Mouse (Mus musculus) stomach, embryonic 14.5 days (tissue): ENCODE measurements at regions not wholly inside any gene's neighbourhood (a gene's known extent, or its start where the extent isn't known, plus 50 kb on each side); places are given as distances from the start of the nearest gene placed in this dataset.

Experiments used
- ATAC-seq: fragments of 200-750 bp; cut with Nextera tagmentation; 2 replicates; pipeline ENCODE4 v1.8.0; 2017; ENCODE audit warnings: low read depth, moderate TSS enrichment; ENCODE audit not compliant: insufficient number of reproducible peaks, insufficient read depth, low FRiP score
- H3K27ac ChIP-seq: fragments of 300-500 bp; sonication (generic); 2 replicates; pipeline ENCODE4 v1.5.1; 2014; ENCODE audit warnings: mild to moderate bottlenecking, low read length, moderate library complexity, mixed read lengths
- H3K27me3 ChIP-seq: fragments of 300-500 bp; sonication (generic); 2 replicates; pipeline ENCODE4 v1.6.1; 2014; ENCODE audit warnings: low read length, control low read depth, mixed read lengths; ENCODE audit not compliant: control insufficient read depth, insufficient read depth
- H3K36me3 ChIP-seq: fragments of 300-500 bp; sonication (generic); 2 replicates; pipeline ENCODE4 v1.6.1; 2014; ENCODE audit warnings: mild to moderate bottlenecking, control low read depth, low read length, moderate library complexity, mixed read lengths; ENCODE audit not compliant: control insufficient read depth, insufficient read depth
- H3K4me1 ChIP-seq: fragments of 300-500 bp; sonication (generic); 2 replicates; pipeline ENCODE4 v1.6.1; 2014; ENCODE audit warnings: low read length, control low read depth, mixed read lengths; ENCODE audit not compliant: control insufficient read depth, insufficient read depth
- H3K4me2 ChIP-seq: fragments of 300-500 bp; sonication (generic); replicated peaks from 2 replicates; pipeline ENCODE4 v1.6.1; 2014; ENCODE audit warnings: low read depth, low read length, control low read depth
- H3K4me3 ChIP-seq: fragments of 300-500 bp; sonication (generic); 2 replicates; pipeline ENCODE4 v1.5.1; 2014; ENCODE audit warnings: low read depth, low read length, control low read depth
- H3K9ac ChIP-seq: fragments of 300-500 bp; sonication (generic); replicated peaks from 2 replicates; pipeline ENCODE4 v1.6.1; 2014; ENCODE audit warnings: low read depth, mild to moderate bottlenecking, control low read depth, low read length, moderate library complexity, mixed read lengths
- H3K9me3 ChIP-seq: fragments of 300-500 bp; sonication (generic); 2 replicates; pipeline ENCODE4 v1.6.1; 2016; ENCODE audit warnings: low read depth, low read length, control low read depth; ENCODE audit not compliant: control insufficient read depth
- WGBS: fragments of 180-500 bp; shearing (Covaris S2); extraction: QIAGEN DNeasy Blood & Tissue Kit; methylation state at CpG from one replicate; pipeline ENCODE4 v1.1.7; 2014; 5-methylcytosine and 5-hydroxymethylcytosine counted together

DNA sequence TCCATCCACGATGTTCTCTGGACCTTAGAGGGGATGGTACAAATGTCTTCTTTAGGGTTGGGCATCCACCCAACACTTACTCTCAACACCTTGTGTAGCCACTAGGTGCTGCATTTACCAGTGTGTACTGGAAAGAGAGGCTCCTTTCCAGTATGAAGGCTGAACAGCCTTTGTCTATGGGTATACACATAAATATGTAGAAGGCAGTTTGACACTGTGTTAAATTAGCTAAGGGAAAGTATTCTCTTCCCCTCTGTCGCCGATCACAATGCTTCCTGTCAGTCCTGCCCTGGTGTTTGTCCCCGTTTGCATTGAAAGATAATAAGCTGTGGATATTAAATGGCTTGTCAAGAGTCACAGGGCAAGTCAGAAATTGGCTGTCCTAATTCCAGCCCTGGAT is 104.0 kb upstream of the Ddit4l start:
- Histone ChIP-seq H3K27me3 (no peaks in the 10 kb centered on the region), H3K4me1 (no peaks in the 10 kb centered on the region), H3K36me3 (no peaks in the 10 kb centered on the region), H3K4me2 (no peak overlapping the region), H3K4me3 (no peak overlapping the region), H3K9ac (no peak overlapping the region), H3K9me3 (no peaks in the 10 kb centered on the region), H3K27ac (no peak overlapping the region)
- no peak for ATAC-seq
- WGBS: 59% methylated on average over 4 of the region's 4 CpGs

- no peaks in the 10 kb centered on the region for H3K9me3 ChIP-seq
- H3K4me3 ChIP-seq: no peak overlapping the region
- no peak for ATAC-seq
- H3K27ac ChIP-seq: no peak overlapping the region
- no peak overlapping the region for H3K9ac ChIP-seq
- no peaks in the 10 kb centered on the region for H3K27me3 ChIP-seq
- 100% methylated on average over 1 of the region's 1 CpGs for WGBS
- H3K4me2 ChIP-seq: no peak overlapping the region
- no peaks in the 10 kb centered on the region for H3K4me1 ChIP-seq
- H3K36me3 ChIP-seq: no peaks in the 10 kb centered on the region
These were observed 101.2 kb upstream of the Ddit4l start for GRCm38 (mm10) chr3:137520191-137520590.

DNA sequence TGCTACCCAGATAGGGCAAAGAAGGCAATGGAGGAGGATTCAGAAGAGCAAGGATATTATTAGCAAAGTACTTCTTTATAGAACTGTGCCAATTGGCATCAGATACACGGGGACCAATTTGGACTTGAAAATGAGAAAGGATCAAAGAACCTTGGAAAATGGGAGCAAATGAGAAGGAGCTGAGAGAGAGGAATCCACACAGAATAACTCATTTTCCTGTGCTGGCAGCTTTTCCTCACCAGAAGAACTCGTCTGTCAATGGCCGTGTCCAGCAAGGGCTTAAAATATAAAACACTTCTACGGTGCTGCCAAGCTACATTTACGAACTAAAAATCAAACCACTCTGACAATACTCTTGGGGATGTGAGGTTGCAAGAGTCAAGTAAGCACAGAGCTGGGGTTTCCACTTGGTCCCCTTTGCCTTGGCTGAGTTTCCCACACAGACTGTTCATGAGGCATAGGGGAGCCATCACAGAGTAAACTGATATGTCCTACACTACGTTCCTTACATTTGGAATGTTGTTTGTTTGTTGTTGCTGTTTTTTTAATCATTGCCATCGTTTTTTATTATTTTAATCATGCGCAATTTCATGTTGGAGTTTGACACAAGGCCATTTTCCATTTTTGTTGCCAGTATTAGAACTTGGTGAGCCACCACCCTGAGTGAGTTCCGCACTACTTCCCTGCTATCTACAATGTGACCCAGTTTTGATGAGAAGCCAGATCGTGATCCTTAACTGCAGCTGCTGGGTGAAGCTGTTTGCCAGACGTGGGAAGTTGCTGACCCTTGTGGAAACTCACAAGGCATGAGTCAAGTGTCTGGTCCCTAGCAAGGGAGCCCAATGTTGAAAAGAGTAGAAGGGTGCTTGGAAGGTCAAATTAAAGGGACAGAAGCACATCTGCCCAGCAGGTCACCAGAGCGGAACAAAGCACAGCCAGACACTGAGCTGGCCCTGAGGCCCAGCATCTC is 95.5 kb upstream of the Ddit4l start:
- Histone ChIP-seq H3K4me3 (no peak overlapping the region), H3K9me3 (no peaks in the 10 kb centered on the region), H3K4me1 (no peaks in the 10 kb centered on the region), H3K36me3 (no peaks in the 10 kb centered on the region), H3K27me3 (no peaks in the 10 kb centered on the region), H3K27ac (no peak overlapping the region), H3K9ac (no peak overlapping the region), H3K4me2 (no peak overlapping the region)
- no peak for ATAC-seq
- 80% methylated on average over 12 of the region's 12 CpGs for WGBS

DNA sequence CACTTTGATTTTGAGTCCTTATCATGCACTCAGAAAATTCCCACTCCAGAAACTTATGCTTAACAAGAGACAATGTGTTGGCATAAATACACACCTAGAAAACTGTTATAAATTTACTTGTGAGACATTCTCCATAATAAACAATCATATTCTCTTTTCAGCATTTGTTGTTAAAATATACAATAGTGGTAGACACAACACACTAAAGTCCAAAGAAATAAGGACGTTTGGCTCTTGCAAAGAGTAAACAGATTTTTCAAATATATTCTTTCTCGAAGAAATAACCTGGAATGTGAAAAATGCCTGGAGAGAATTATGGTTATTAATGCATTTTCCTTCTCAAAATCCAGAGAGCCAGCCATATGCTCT is 91.8 kb upstream of the Ddit4l start:
- Histone ChIP-seq H3K4me2 (no peak overlapping the region), H3K4me3 (no peak overlapping the region), H3K27me3 (no peaks in the 10 kb centered on the region), H3K9me3 (no peaks in the 10 kb centered on the region), H3K4me1 (no peaks in the 10 kb centered on the region), H3K9ac (no peak overlapping the region), H3K36me3 (no peaks in the 10 kb centered on the region), H3K27ac (no peak overlapping the region)
- 35% methylated on average over 2 of the region's 2 CpGs for WGBS
- ATAC-seq: no peak

- Histone ChIP-seq H3K4me2 (no peak overlapping the region), H3K9me3 (no peaks in the 10 kb centered on the region), H3K9ac (no peak overlapping the region), H3K27me3 (no peaks in the 10 kb centered on the region), H3K27ac (no peak overlapping the region), H3K4me3 (no peak overlapping the region), H3K4me1 (no peaks in the 10 kb centered on the region), H3K36me3 (no peaks in the 10 kb centered on the region)
- ATAC-seq: no peak
- 69% methylated on average over 7 of the region's 7 CpGs for WGBS
These were observed 91.3 kb upstream of the Ddit4l start for GRCm38 (mm10) chr3:137529961-137530609.

GRCm38 (mm10) chr3:137541666-137542065 is 79.7 kb upstream of the Ddit4l start:
- no peak overlapping the region for H3K9ac ChIP-seq
- H3K27me3 ChIP-seq: no peaks in the 10 kb centered on the region
- no peaks in the 10 kb centered on the region for H3K9me3 ChIP-seq
- H3K4me1 ChIP-seq: no peaks in the 10 kb centered on the region
- no peak for ATAC-seq
- WGBS: 77% methylated on average over 3 of the region's 3 CpGs
- H3K4me3 ChIP-seq: no peak overlapping the region
- H3K27ac ChIP-seq: no peak overlapping the region
- H3K36me3 ChIP-seq: no peaks in the 10 kb centered on the region
- no peak overlapping the region for H3K4me2 ChIP-seq

GRCm38 (mm10) chr3:137542343-137542742 is 79.1 kb upstream of the Ddit4l start:
- WGBS: 65% methylated on average over 1 of the region's 1 CpGs
- no peak overlapping the region for H3K9ac ChIP-seq
- no peak overlapping the region for H3K27ac ChIP-seq
- H3K4me2 ChIP-seq: no peak overlapping the region
- no peaks in the 10 kb centered on the region for H3K27me3 ChIP-seq
- no peaks in the 10 kb centered on the region for H3K36me3 ChIP-seq
- H3K9me3 ChIP-seq: no peaks in the 10 kb centered on the region
- 0 out of 2 replicates have a peak, but pooled peaks cover under 1% of the 10 kb centered on the region for H3K4me1 ChIP-seq
- ATAC-seq: no peak
- H3K4me3 ChIP-seq: no peak overlapping the region

GRCm38 (mm10) chr3:137547414-137547877 is 74.0 kb upstream of the Ddit4l start:
- Histone ChIP-seq H3K4me3 (no peak overlapping the region), H3K9me3 (no peaks in the 10 kb centered on the region), H3K27ac (peak overlapping the region; percentile 1; the same call in 1 of the 2 replicates), H3K9ac (no peak overlapping the region), H3K36me3 (no peaks in the 10 kb centered on the region), H3K27me3 (no peaks in the 10 kb centered on the region), H3K4me1 (0 out of 2 replicates have a peak, but pooled peaks cover 4% of the 10 kb centered on the region), H3K4me2 (peak overlapping the region; percentile 34)
- ATAC-seq: peak; percentile 46; the same call in 1 of the 2 replicates
- 9% methylated on average over 12 of the region's 12 CpGs for WGBS
